Mouse (Mus musculus) lung, postnatal 0 days (tissue): ENCODE measurements around the gene Susd1. TPM values are rescaled to one million over a fixed set of nuclear protein-coding genes. Genes with fewer than 3 reads are reported as not detected.
A peak's percentile ranks its signal among the peaks of the same experiment; 100 is the strongest.

ENCODE experiments used
- ATAC-seq: fragments of 200-750 bp; cut with Nextera tagmentation; 2 replicates; pipeline ENCODE4 v1.8.0; 2017; ENCODE audit warnings: moderate library complexity
- DNase-seq: peaks from one replicate; pipeline ENCODE4 v3.0.0-alpha.2; 2016; ENCODE audit warnings: low spot score
- H3K27ac ChIP-seq: fragments of 300-500 bp; sonication (generic); 2 replicates; pipeline ENCODE4 v1.5.1; 2014; ENCODE audit warnings: antibody characterized with exemption, mild to moderate bottlenecking, low read length, mixed read lengths
- H3K27me3 ChIP-seq: fragments of 300-500 bp; sonication (generic); replicated peaks from 2 replicates; pipeline ENCODE4 v1.6.1; 2014; ENCODE audit warnings: low read length, mixed read lengths; ENCODE audit not compliant: insufficient read depth
- H3K36me3 ChIP-seq: fragments of 300-500 bp; sonication (generic); 2 replicates; pipeline ENCODE4 v1.6.1; 2014; ENCODE audit warnings: low read length, mixed read lengths; ENCODE audit not compliant: insufficient read depth
- H3K4me1 ChIP-seq: fragments of 300-500 bp; sonication (generic); 2 replicates; pipeline ENCODE4 v1.6.1; 2014; ENCODE audit warnings: antibody characterized with exemption, low read depth, low read length, mixed read lengths; ENCODE audit not compliant: insufficient read depth
- H3K4me2 ChIP-seq: fragments of 300-500 bp; sonication (generic); replicated peaks from 2 replicates; pipeline ENCODE4 v1.6.1; 2014; ENCODE audit warnings: low read depth, mild to moderate bottlenecking, low read length, moderate library complexity, mixed read lengths
- H3K4me3 ChIP-seq: fragments of 300-500 bp; sonication (generic); 2 replicates; pipeline ENCODE4 v1.5.1; 2014; ENCODE audit warnings: low read depth, low read length
- H3K9ac ChIP-seq: fragments of 300-500 bp; sonication (generic); replicated peaks from 2 replicates; pipeline ENCODE4 v1.6.1; 2014; ENCODE audit warnings: low read depth, mild to moderate bottlenecking
- H3K9me3 ChIP-seq: fragments of 300-500 bp; sonication (generic); 2 replicates; pipeline ENCODE4 v1.6.1; 2016; ENCODE audit warnings: low read length, mixed read lengths
- CTCF ChIP-seq: IDR thresholded peaks from 2 replicates; pipeline ENCODE4 v1.5.1; 2016; ENCODE audit warnings: antibody characterized with exemption, mild to moderate bottlenecking
- EP300 ChIP-seq: IDR thresholded peaks from 2 replicates; pipeline ENCODE4 v1.6.1; 2016; ENCODE audit warnings: antibody characterized with exemption, mild to moderate bottlenecking, control low read depth
- WGBS: fragments of 180-500 bp; shearing (Covaris S2); extraction: QIAGEN DNeasy Blood & Tissue Kit; methylation state at CpG from one replicate; pipeline ENCODE4 v1.1.7; 2014; 5-methylcytosine and 5-hydroxymethylcytosine counted together
- polyA plus RNA-seq: library from polyadenylated mRNA; unstranded; fragments of >200 nt; fragmentation: Nextera tagmentation; extraction: Ambion mirVana; gene quantifications from 2 replicates; pipeline ENCODE4 v1.2.1, GENCODE M21; 2015

Susd1 gene
- polyA plus RNA-seq, 1 experiment from 2014 or later: 1.6 TPM

DNA sequence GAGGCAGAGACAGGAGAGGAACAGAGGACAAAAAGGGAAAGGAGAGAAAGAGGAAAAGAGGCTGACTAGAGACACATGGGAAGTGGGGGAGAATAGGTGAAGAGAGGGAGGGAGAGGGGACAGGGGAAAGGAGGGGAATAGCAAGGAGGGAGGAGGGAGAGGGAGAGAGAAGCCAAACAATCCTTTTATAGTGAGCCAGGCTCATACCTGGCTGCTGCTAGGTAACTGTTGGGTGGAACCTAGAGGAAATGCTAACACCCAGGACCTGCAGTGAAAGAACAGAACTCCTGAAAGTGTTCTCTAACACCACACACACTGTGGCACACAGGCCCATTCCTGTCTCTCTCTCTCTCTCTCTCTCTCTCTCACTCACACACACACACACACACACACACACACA lies 15.6 kb downstream of the Susd1 start:
- H3K27me3 ChIP-seq: no peaks in the 10 kb centered on the region
- ATAC-seq: peak; percentile 37; the same call in 1 of the 2 replicates
- H3K9ac ChIP-seq: no peak overlapping the region
- no peak overlapping the region for H3K4me2 ChIP-seq
- 0 out of 2 replicates have a peak overlapping the region, but pooled peaks have one; percentile 11 for H3K27ac ChIP-seq
- peak; percentile 39 for DNase-seq
- no peak for TF ChIP-seq EP300
- TF ChIP-seq CTCF: no peak
- no peaks in the 10 kb centered on the region for H3K9me3 ChIP-seq
- no peak overlapping the region for H3K4me3 ChIP-seq
- no peaks in the 10 kb centered on the region for H3K36me3 ChIP-seq
- no peaks in the 10 kb centered on the region; the same call in 1 of the 2 replicates for H3K4me1 ChIP-seq

DNA sequence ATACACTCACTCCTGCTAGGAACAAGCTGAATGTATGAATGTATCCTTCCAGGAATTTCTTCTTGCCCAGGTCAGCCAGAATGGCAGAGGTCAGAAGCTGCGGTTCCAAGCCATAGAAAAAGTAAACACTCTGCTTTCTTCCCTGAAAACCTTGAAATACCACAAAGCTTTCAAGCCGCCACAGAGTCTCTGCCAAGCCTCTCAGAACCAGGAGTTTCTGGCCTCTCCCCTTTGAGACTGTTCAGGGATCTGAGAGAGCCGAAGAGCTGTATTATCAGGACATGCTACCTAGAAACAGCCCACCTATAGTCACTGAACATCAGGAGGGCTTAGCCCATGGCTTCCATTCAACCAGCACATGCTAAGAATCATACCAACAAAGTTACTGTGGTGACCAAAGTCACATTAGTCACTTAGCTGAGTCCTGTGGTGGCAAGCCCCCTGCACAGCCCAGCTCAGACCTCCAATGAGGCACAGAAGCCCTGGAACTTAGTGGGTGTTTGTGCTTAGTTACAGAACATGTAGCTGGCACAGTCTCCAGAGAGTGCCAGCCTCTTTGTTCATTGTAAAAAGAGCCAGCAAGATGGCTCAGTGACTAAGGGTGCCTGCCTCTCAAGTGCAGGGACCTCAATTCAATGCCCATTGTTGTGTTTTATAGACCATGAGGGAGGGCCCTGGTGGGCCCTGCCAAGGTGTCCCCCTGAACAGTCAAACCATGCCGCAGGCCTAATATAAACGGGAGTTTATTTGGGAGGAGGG lies 16.2 kb downstream of the Susd1 start:
- TF ChIP-seq EP300: no peak; the same call in 1 of the 2 replicates
- TF ChIP-seq CTCF: no peak
- Histone ChIP-seq H3K9ac (no peak overlapping the region), H3K4me1 (no peaks in the 10 kb centered on the region; the same call in 1 of the 2 replicates), H3K9me3 (no peaks in the 10 kb centered on the region), H3K36me3 (no peaks in the 10 kb centered on the region), H3K27ac (peak overlapping the region; percentile 11; the same call in 1 of the 2 replicates), H3K27me3 (no peaks in the 10 kb centered on the region), H3K4me3 (no peak overlapping the region), H3K4me2 (no peak overlapping the region)
- DNase-seq (peak; percentile 82), ATAC-seq (peak; percentile 79)
- WGBS: 35% methylated on average over 5 of the region's 5 CpGs

DNA sequence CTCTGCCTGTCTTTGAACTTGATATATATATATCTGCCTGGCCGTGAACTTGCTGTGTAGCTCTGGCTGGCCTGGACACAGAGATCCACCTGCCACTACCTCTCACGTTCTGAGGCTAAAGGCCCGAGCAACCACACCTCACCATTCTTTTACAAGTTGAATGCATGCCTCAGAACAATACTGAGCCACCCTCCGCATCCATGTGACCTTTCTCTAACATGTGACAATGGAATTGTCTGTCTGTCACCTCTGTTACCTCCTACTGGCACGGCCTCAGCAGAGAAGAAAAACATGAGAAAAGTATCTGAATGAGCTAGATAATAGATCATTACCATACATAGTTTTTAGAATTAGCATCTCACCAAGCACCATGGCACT lies 17.1 kb downstream of the Susd1 start:
- H3K4me3 ChIP-seq: no peak overlapping the region
- H3K27me3 ChIP-seq: no peaks in the 10 kb centered on the region
- 57% methylated on average over 5 of the region's 5 CpGs for WGBS
- no peak overlapping the region for H3K9ac ChIP-seq
- no peak for ATAC-seq
- DNase-seq: no peak
- no peak overlapping the region for H3K4me2 ChIP-seq
- no peaks in the 10 kb centered on the region; the same call in 1 of the 2 replicates for H3K4me1 ChIP-seq
- no peaks in the 10 kb centered on the region for H3K9me3 ChIP-seq
- H3K27ac ChIP-seq: no peak overlapping the region
- no peaks in the 10 kb centered on the region for H3K36me3 ChIP-seq
- TF ChIP-seq CTCF: no peak
- TF ChIP-seq EP300: no peak

DNA sequence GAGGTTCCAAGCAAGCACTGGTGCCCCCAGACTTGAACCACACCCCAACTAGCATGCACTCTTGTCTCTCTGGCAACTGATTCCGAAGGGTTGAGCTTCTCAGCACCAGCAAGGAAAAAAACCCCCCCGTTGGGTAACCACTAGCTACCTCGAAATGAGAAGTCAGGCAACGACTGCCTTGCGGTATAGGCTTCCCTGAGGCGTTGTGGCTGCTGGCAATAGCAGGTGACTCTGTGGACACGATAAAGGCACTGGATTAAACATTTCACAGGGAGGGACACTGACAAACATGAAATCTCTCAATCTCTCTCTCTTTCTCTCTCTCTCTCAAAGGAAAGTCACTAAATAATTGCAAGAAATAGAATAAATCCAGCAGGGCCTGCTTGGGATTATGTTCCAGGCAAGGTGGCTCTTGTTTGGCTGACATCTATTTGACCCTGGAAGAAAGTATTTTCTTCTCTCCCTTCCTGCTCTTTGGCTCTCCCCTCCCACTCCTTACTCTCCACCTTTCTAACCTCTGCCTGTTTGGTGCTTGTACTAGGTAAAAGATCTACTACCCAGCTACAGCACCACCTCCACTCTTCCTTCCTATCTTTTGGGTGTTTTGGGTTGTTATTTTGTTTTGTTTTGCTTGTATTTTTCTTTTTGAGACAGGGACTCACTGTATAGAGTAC lies 17.6 kb downstream of the Susd1 start:
- no peak overlapping the region for H3K4me3 ChIP-seq
- ATAC-seq: no peak
- DNase-seq: no peak
- WGBS: 66% methylated on average over 7 of the region's 7 CpGs
- TF ChIP-seq EP300: no peak
- no peak for TF ChIP-seq CTCF
- no peaks in the 10 kb centered on the region for H3K27me3 ChIP-seq
- no peaks in the 10 kb centered on the region for H3K9me3 ChIP-seq
- no peak overlapping the region for H3K9ac ChIP-seq
- H3K4me1 ChIP-seq: no peaks in the 10 kb centered on the region; the same call in 1 of the 2 replicates
- H3K4me2 ChIP-seq: no peak overlapping the region
- no peaks in the 10 kb centered on the region for H3K36me3 ChIP-seq
- H3K27ac ChIP-seq: no peak overlapping the region

DNA sequence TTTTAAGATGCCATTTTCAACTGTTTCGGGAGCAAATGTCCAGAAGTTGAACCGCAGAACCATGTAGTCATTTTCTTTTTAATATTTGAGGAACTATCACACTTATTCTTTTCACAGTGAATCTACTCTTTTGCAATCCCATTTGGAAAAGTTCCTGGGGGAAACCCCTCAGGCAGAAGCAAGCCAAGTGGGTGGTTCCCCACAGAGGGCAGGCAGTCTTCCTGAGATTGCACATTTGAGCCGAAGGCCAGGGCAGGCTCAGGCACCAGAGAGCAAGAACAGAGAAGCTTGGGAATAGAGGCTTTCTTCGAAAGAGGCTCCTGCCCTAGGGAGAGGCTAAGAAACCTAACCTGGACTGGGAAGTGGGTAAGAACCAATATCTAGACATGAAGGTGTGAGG lies 19.2 kb downstream of the Susd1 start:
- peak; percentile 72 for DNase-seq
- 46% methylated on average over 4 of the region's 4 CpGs for WGBS
- no peak overlapping the region for H3K4me2 ChIP-seq
- TF ChIP-seq EP300 (no peak; the same call in 1 of the 2 replicates), CTCF (no peak)
- H3K4me1 ChIP-seq: no peaks in the 10 kb centered on the region; the same call in 1 of the 2 replicates
- no peaks in the 10 kb centered on the region for H3K27me3 ChIP-seq
- no peaks in the 10 kb centered on the region for H3K9me3 ChIP-seq
- no peak overlapping the region for H3K27ac ChIP-seq
- H3K4me3 ChIP-seq: no peak overlapping the region
- H3K9ac ChIP-seq: no peak overlapping the region
- peak; percentile 60 for ATAC-seq
- no peaks in the 10 kb centered on the region for H3K36me3 ChIP-seq

DNA sequence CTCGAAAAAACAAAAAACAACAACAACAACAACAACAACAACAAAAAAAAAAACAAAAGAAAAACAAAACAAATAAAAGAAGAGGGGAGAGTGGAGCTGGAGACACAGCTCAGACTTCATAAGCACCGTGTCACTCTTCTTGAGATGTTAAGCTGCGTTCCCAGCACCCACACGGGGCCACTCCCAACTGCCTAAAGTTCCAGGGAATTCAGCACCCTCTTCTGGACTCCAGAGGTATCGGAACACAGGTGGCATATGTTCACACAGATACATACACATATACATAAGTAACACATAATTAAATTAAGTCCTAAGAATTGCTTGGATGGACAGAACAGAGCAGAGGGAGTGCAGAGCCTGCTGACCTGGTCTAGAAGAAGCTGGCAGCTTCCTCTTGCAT lies 25.0 kb downstream of the Susd1 start:
- H3K9ac ChIP-seq: no peak overlapping the region
- 90% methylated on average over 5 of the region's 5 CpGs for WGBS
- H3K4me3 ChIP-seq: no peak overlapping the region
- no peaks in the 10 kb centered on the region for H3K36me3 ChIP-seq
- H3K4me2 ChIP-seq: no peak overlapping the region
- no peaks in the 10 kb centered on the region for H3K27me3 ChIP-seq
- no peak overlapping the region for H3K27ac ChIP-seq
- H3K9me3 ChIP-seq: no peaks in the 10 kb centered on the region
- TF ChIP-seq EP300: no peak
- H3K4me1 ChIP-seq: no peaks in the 10 kb centered on the region
- no peak for ATAC-seq
- no peak for DNase-seq
